Comparison of ENCODE assay signal across 22 mouse cellular contexts in genomic region chr11:34489548-34489947, GRCm38 (mm10).
"Had no signal": no experiment of that assay in that cellular context is flagged by ENCODE, and none has a peak within 500 bp of the region (broad histone marks: within the 10 kb centered on the region; RNA-seq: fewer than 3 reads in every experiment).

No protein-coding gene starts in this region.

- DNase-seq: kidney, adult 8-10 months; kidney, postnatal 14 days; kidney, postnatal 4 days; liver; lung, adult 18-20 months; lung, postnatal 10 days; lung, postnatal 36 days; retina, postnatal 1 day; right cerebral cortex, postnatal 25 days; thymus, adult 2 months; thymus, postnatal 14 days had no signal

- H3K4me1 ChIP-seq: limb, embryonic 10.5 days; limb, embryonic 13.5 days; liver, embryonic 12.5 days; lung, embryonic 15.5 days; megakaryocyte, embryonic 14.5 days; midbrain, embryonic 13.5 days; neural tube, embryonic 13.5 days had no signal

- H3K4me2 ChIP-seq: limb, embryonic 13.5 days; liver, embryonic 12.5 days; liver, embryonic 15.5 days; lung, embryonic 15.5 days; midbrain, embryonic 13.5 days; neural tube, embryonic 13.5 days had no signal

- H3K9me3 ChIP-seq: limb, embryonic 10.5 days; liver, embryonic 12.5 days; liver, embryonic 15.5 days; lung, embryonic 15.5 days; megakaryocyte, embryonic 14.5 days; midbrain, embryonic 10.5 days; midbrain, embryonic 13.5 days; neural tube, embryonic 13.5 days had no signal

- H3K9ac ChIP-seq: limb, embryonic 13.5 days; liver, embryonic 12.5 days; liver, embryonic 15.5 days; lung, embryonic 15.5 days; midbrain, embryonic 13.5 days; neural tube, embryonic 13.5 days had no signal

- H3K4me3 ChIP-seq: limb, embryonic 10.5 days; limb, embryonic 13.5 days; liver, embryonic 12.5 days; liver, embryonic 15.5 days; lung, embryonic 15.5 days; megakaryocyte, embryonic 14.5 days; midbrain, embryonic 10.5 days; midbrain, embryonic 13.5 days; myocyte; neural tube, embryonic 13.5 days had no signal

- H3K27me3 ChIP-seq: limb, embryonic 13.5 days; liver, embryonic 12.5 days; liver, embryonic 15.5 days; lung, embryonic 15.5 days; megakaryocyte, embryonic 14.5 days; midbrain, embryonic 13.5 days; neural tube, embryonic 13.5 days had no signal

- H3K27ac ChIP-seq: limb, embryonic 10.5 days; limb, embryonic 13.5 days; liver, embryonic 12.5 days; liver, embryonic 15.5 days; lung, embryonic 15.5 days; midbrain, embryonic 10.5 days; midbrain, embryonic 13.5 days; neural tube, embryonic 13.5 days had no signal

- H3K36me3 ChIP-seq: limb, embryonic 10.5 days; limb, embryonic 13.5 days; liver, embryonic 12.5 days; liver, embryonic 15.5 days; lung, embryonic 15.5 days; midbrain, embryonic 10.5 days; midbrain, embryonic 13.5 days; neural tube, embryonic 13.5 days had no signal

- ATAC-seq: liver, embryonic 12.5 days; midbrain, embryonic 13.5 days; midbrain, embryonic 16.5 days had no signal
